Mouse (Mus musculus) thymus, adult 2 months (tissue): ENCODE results near the gene Rnf38. TPM values are rescaled to one million over a fixed set of nuclear protein-coding genes. Genes with fewer than 3 reads are reported as not detected.

Experiments used
- DNase-seq: peaks from one replicate; pipeline ENCODE4 v3.0.0; 2021
- H3K27ac ChIP-seq: fragments of 200-500 bp; 2 replicates; pipeline ENCODE4 v1.5.1; 2012; ENCODE audit warnings: low read length, control low read depth; ENCODE audit not compliant: control insufficient read depth, insufficient read depth
- H3K27me3 ChIP-seq: fragments of 200-500 bp; 2 replicates; pipeline ENCODE4 v1.6.1; 2012; ENCODE audit warnings: mild to moderate bottlenecking, low read length, moderate library complexity, mixed read lengths; ENCODE audit not compliant: control insufficient read depth, insufficient read depth
- H3K36me3 ChIP-seq: fragments of 200-500 bp; 2 replicates; pipeline ENCODE4 v1.6.1; 2012; ENCODE audit warnings: mild to moderate bottlenecking, low read length, moderate library complexity; ENCODE audit not compliant: control insufficient read depth, insufficient read depth
- H3K4me1 ChIP-seq: fragments of 200-500 bp; replicated peaks from 2 replicates; pipeline ENCODE4 v1.6.1; 2012; ENCODE audit warnings: low read length; ENCODE audit not compliant: control insufficient read depth, insufficient read depth
- H3K4me3 ChIP-seq: fragments of 200-500 bp; 2 replicates; pipeline ENCODE4 v1.5.1; 2012; ENCODE audit warnings: mild to moderate bottlenecking, low read length, control low read depth, moderate library complexity; ENCODE audit not compliant: control insufficient read depth, insufficient read depth
- CTCF ChIP-seq: fragments of 200-500 bp; IDR thresholded peaks from 2 replicates; pipeline ENCODE4 v1.5.1; 2012; ENCODE audit warnings: mild to moderate bottlenecking, control low read depth, low read length, moderate library complexity, borderline replicate concordance; ENCODE audit not compliant: control insufficient read depth, poor library complexity, insufficient read depth; ENCODE audit errors: extremely low read depth
- POLR2A ChIP-seq: fragments of 200-500 bp; IDR thresholded peaks from 2 replicates; pipeline ENCODE4 v1.6.1; 2012; ENCODE audit warnings: mild to moderate bottlenecking, low read length, control low read depth, moderate library complexity; ENCODE audit not compliant: control insufficient read depth, poor library complexity, insufficient read depth; ENCODE audit errors: extremely low read depth
- WGBS: fragments of 180-500 bp; shearing (Covaris S2); methylation state at CpG from one replicate; pipeline ENCODE4 v1.1.7; 2018; 5-methylcytosine and 5-hydroxymethylcytosine counted together
- polyA plus RNA-seq: library from polyadenylated mRNA; depleted of rRNA; stranded (reverse); fragments of >200 nt; gene quantifications from 2 replicates; pipeline ENCODE4 v1.2.3, GENCODE M21; 2012

The Rnf38 gene
- polyA plus RNA-seq, 1 experiment = 435 TPM

DNA sequence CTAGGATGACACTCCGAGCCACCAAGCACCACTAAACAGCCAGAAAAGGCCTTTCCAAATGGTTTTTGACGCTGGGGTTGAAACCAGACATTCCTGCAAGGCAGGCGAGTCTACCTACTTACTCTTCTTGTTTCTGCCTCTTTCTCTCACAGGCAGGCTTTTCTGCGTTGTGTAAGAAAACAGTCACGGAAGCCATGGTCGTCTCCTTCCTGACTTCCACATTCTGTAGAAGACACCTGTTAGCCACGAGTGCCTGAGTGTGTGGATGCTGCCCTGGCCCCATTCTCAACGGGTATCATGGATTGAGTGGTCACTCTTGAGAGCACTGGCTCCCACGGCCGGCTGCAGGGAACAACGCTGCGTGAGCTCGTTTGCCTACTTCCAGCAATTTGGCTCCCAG lies 118.5 kb downstream of the Rnf38 start:
- no peaks in the 10 kb centered on the region for H3K36me3 ChIP-seq
- DNase-seq = no peak
- no peak overlapping the region for H3K27ac ChIP-seq
- peaks cover 26% of the 10 kb centered on the region for H3K4me1 ChIP-seq
- WGBS = 90% methylated on average over 13 of the region's 13 CpGs
- TF ChIP-seq POLR2A = no peak
- TF ChIP-seq CTCF = no peak
- no peaks in the 10 kb centered on the region for H3K27me3 ChIP-seq
- no peak overlapping the region for H3K4me3 ChIP-seq

DNA sequence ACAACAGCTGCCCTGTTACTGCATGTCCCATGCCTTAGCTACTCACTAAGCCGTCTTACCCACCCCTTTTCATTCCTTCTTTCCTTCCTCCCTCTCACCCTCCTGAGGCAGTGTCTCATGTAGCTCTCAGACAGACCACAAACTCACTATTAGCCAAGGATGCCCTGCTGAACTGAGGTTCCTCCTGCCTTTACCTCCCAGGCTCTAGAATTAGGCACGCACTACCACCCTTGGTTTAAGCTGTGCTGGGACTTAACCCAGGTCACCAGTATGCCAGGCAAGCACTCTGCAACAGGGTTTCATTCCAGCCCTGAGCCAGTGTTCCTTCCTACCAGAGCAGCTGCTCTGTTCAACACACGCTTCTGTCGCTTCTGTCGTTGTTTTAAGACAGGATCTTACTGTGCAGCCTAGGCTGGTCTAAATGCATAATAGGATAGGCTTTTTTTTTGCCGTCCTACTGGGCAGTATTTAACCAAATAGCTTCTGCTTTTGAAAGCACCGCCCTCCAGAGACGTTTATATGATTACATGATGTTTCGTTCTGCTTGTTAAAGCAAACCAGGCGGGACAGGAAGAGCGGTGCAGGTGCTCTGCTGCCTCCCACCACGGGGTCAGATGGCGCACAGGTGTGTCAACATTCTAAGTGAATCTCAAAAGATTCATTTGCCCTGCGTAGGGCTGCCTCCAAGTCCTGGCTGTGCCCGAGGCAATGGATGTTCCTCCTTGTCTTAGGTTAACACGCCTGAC lies 120.0 kb downstream of the Rnf38 start:
- Histone ChIP-seq H3K4me3 (no peak overlapping the region), H3K27ac (peak overlapping the region; percentile 49), H3K36me3 (no peaks in the 10 kb centered on the region), H3K4me1 (peaks cover 28% of the 10 kb centered on the region), H3K27me3 (no peaks in the 10 kb centered on the region)
- TF ChIP-seq POLR2A (no peak), CTCF (no peak)
- peak; percentile 35 for DNase-seq
- WGBS = 4% methylated on average over 16 of the region's 16 CpGs

DNA sequence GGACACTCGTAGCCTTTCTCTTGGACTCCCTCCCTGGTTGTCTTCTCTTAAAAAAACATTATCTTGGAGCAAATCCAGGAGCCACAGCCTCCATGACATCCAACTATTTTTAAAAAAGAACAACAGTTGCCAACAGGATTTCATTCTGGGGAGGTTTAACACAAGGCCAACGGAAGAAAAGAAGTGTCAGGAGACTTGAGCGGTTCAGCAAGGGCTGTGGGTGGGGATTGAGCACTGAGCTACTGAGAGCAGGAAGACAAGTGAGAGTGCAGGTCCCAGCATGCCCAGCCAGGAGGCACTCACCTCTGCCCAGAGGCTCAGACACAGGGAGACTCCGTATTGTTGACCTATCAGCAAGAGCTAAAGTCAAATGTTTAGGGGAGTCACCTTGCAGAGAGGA lies 120.8 kb downstream of the Rnf38 start:
- Histone ChIP-seq H3K27me3 (no peaks in the 10 kb centered on the region), H3K4me3 (no peak overlapping the region), H3K27ac (no peak overlapping the region), H3K36me3 (no peaks in the 10 kb centered on the region), H3K4me1 (peaks cover 29% of the 10 kb centered on the region)
- TF ChIP-seq CTCF (no peak), POLR2A (no peak)
- WGBS = 62% methylated on average over 4 of the region's 4 CpGs
- no peak for DNase-seq

DNA sequence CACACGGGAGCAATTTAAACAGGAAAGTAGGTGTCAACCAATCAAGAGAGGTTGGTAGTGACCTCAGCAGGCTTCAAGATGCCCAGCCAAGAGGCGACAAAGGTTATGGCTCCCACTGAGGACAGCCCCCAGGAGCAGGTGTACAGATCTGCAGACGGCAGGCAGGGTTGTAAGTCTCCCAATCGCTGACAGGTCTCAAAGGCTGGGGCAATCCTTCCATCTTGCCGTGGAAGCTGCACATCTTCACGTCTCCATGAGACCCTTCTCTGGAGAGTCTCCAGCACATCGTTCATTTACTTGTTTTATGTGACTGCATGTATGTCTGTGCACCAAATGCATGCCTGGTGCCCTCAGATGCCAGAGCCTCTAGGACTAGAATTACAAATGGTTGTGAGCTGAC lies 122.8 kb downstream of the Rnf38 start:
- no peak overlapping the region for H3K4me3 ChIP-seq
- 76% methylated on average over 7 of the region's 7 CpGs for WGBS
- H3K36me3 ChIP-seq = no peaks in the 10 kb centered on the region
- no peak overlapping the region for H3K27ac ChIP-seq
- peaks cover 48% of the 10 kb centered on the region for H3K4me1 ChIP-seq
- TF ChIP-seq POLR2A = no peak
- TF ChIP-seq CTCF = no peak
- no peak for DNase-seq
- no peaks in the 10 kb centered on the region for H3K27me3 ChIP-seq

DNA sequence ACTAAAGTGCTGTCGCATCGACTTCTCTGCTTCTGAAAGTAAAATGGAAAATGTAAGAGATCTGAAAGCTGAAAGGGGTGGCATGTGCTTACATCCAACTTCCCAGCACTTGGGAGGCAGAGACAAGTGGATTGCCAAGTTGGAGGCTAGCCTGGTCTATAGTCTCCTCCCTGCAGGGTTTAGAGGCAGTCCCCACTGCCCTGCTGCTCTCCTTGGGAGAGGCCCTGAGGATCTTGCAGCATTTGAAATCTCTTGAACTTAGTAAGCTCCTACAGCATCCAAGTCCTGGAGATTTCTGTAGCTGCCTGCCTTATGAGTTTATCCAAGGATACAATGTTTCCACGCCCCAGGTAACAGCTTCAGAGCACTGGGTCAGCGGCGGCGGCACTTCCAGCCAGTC lies 125.3 kb downstream of the Rnf38 start:
- no peaks in the 10 kb centered on the region for H3K36me3 ChIP-seq
- TF ChIP-seq CTCF = no peak
- TF ChIP-seq POLR2A = no peak
- H3K4me3 ChIP-seq = no peak overlapping the region
- no peaks in the 10 kb centered on the region for H3K27me3 ChIP-seq
- H3K27ac ChIP-seq = no peak overlapping the region
- WGBS = 98% methylated on average over 6 of the region's 6 CpGs
- H3K4me1 ChIP-seq = peaks cover 61% of the 10 kb centered on the region
- DNase-seq = no peak

DNA sequence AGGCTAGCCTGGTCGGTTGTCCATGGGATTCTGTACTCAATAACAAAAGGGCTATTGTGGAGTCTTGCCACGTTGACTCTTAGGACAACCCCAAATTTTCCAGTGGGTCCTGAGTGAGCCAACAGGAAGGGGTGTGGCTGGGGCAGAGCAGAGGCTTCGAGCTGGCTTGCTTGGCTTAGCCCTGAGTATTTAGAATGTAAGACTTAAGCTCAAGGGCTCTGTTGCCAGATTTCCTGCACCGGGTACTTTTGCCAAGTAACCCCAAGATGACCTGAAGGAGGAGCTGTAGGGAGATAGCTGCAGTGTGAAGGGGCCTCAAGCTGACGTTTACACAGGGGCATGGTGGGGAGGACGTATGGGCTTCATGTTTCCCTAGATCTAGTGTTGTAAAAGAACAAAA lies 126.2 kb downstream of the Rnf38 start:
- H3K27me3 ChIP-seq = no peaks in the 10 kb centered on the region
- H3K27ac ChIP-seq = no peak overlapping the region
- peaks cover 59% of the 10 kb centered on the region for H3K4me1 ChIP-seq
- TF ChIP-seq POLR2A (no peak), CTCF (no peak)
- no peak for DNase-seq
- 28% methylated on average over 6 of the region's 6 CpGs for WGBS
- no peaks in the 10 kb centered on the region for H3K36me3 ChIP-seq
- H3K4me3 ChIP-seq = no peak overlapping the region
